Mouse (Mus musculus): ENCODE measurements around the gene Pilra.

Gene Pilra

DNA sequence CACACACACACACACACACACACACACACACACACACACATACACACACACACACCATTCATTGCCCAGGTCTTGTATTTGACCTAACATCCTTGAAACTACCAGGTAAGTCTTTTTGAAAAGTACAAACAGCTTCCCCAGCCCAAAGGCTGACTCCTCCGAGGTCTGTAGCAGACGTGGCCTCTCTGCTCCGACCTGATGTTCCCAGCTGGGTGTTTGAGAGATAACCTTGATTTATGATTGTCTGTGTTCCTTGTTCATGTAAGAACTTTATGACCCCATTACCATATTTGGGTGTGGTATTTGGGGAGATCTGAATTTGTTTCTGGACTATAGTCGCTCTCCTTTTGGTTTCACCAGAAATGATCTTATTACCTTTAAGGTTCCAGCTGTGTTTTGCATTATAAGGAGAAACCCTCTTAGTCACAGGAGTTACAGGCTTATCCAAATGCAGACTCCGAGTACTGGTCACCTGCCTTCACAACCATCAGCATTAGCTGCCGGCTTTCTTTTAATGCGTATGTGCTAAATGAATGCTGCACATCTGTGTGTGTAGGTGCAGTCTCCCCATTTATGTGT is 58.7 kb downstream of the Pilra start:
- DNase-seq: no peak

DNA sequence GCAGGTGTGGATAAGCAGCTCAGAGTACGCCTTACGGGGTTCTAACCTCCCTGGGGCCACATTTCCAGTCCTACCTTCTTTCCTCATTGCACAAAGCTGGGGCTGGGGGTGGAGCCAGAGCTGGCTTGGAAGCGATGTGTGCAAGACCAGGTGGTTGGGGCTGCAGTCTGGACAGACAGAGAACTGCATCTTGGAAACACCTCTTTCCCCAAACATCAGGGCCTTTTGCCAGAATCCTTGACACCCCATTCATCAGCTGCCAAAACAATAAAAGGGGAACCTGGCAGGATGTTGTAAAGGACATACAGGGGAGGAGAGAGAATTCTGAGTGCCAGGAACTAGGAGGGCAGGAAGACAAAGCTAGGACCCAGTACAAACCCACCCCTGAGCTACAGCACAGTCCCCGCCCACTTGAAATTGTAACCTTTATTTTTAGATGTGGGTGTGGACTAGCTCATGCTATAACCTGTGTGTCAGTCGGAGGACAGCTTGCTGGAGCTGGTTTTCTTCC is 59.6 kb downstream of the Pilra start:
- no peak for DNase-seq

DNA sequence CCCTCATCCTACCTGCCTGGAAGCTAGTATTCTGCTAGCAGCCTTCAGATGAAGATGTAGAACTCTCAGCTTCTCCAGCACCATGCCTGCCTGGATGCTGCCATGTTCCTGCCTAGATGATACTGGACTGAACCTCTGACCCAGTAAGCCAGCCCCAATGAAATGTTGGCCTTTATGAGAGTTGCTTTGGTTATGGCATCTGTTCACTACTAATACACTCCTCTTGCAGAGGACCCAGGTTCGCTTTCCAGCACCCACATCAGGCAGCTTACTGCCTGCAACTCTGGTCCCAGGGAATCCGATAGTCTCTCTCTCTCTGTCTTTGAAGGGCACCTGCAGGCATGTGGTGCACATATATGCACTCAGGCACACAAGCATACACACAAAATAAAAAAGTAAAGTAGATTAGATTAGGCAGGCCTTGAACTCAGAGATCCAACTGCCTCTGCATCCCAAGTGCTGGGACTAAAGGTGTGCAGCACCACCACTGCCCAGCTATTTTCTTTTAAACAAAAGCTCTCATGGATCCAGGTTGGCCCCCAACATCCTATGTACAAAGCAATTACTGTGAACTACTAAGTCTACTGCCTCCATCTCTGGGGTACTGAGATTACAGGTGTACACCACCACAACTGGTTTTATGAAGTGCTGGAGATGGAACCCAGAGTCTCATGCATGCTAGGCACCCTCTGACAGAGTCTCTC is 60.3 kb downstream of the Pilra start:
- no peak for DNase-seq

DNA sequence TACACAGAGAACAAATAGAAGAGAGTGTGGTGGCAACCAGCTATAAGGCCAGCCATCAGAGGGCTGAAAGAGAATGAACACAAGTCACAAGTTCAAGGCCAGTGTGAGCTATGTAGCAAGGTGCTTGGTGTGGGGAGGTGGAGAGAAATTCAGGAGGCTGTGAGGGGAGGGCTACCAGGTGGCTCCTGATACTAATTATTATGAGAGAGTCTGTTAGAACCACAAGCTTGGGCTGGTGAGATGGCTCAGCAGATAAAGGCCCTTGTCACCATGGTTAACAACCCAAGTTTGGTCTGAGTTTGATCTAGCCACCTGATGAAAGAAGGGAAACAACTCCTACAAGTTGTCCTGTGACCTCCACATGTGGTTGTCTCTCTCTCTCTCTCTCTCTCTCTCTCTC is 63.3 kb downstream of the Pilra start:
- no peak for DNase-seq

Measured in cerebellum, adult 18-20 months (tissue).